Mouse (Mus musculus) spleen, postnatal 36 days (tissue): ENCODE measurements at regions not wholly inside any gene's neighbourhood (a gene's known extent, or its start where the extent isn't known, plus 50 kb on each side); places are given as distances from the start of the nearest gene placed in this dataset.

Experiments
- DNase-seq, 2 experiments: peaks; one replicate each; pipeline ENCODE4 v3.0.0; 2022; ENCODE audit warnings: low spot score in 2 of 2, mixed read lengths in 1 of 2

- no peak for DNase-seq
Observed at GRCm38 (mm10) chr4:12769092-12769491, 597.3 kb upstream of the Fam92a start.

GRCm38 (mm10) chr4:12766763-12767162 lies 594.9 kb upstream of the Fam92a start:
- no peak for DNase-seq

DNA sequence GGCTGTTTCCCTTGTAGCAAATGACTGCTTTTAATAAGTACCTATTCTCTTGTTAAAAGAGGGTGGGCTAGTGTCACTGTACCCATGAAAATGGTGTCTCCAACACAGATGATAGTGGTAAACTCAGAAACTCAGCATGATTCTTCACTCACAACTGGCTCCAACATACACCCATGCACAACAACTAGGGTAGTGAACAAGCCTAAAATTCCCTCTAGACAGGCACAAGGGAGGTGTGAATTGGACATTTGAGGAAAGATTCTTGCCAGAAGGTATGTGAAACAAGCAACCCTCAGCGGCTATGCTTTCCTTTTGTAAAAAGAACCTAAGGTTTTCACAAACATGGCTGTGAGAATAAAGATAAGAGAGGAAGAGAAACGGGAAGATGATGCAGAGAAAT lies 579.0 kb upstream of the Fam92a start:
- no peak for DNase-seq

DNA sequence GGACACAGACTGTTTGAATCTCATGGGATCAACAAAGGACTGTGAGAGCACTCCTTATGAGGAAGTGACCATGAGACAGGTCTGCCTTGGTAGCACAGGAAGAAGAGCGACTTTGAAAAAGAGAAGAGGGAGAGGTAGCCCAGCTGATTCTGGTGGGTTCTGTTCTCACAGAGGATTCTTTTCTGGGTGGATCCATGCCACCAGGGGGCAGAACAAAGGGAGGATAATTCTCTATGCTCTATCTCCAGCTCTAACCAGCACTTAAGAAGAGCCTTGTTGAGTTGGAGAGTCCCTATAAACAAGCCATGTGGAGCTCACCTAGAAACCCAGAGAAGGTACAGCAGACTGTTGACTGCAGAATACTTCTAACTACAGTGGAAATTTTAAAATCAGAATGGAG lies 578.1 kb upstream of the Fam92a start:
- DNase-seq, result no peak

- DNase-seq, result no peak
Observed at GRCm38 (mm10) chr4:12743714-12744327, 572.0 kb upstream of the Fam92a start.

GRCm38 (mm10) chr4:12736411-12736810 lies 564.6 kb upstream of the Fam92a start:
- DNase-seq, result no peak

- DNase-seq, result no peak
Observed at GRCm38 (mm10) chr4:12700189-12700588, 528.4 kb upstream of the Fam92a start.

DNA sequence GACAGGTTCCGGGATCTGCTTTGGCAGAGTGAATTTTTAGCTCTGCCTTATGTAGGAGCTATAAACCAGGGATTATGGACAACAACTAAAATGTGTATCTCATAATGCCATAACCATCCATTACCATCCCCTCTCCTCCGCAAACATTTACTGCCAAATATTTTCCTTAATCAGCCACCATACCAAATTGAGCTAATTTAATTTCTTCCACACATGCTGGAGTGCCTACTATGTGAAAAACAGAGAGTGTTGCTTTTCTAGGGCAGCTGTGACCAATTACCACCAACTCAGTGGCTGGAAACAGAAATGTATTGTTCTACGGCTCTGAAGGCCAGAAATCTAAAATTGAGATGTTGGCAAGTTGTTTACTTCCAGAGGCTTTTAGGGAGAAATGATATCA lies 506.0 kb upstream of the Fam92a start:
- no peak for DNase-seq

DNA sequence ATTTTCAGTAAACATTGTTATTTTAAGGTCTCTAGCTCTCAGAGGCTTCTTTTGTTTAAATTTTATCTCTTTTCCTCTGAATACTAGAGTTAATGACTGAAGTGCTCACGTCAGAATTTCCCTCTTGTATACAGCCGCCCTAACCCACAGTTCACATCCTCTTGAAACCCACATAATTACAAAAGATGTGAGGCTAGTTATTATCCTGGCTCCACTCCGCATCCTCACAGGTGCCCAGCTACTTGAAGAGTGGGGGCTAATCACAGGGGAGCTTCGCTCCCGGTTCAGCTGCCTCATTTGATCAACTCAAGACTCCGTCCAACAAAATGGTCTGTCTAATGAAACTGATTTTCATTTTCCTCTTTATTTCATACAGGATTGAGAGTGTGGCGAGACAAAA lies 499.6 kb upstream of the Fam92a start:
- no peak for DNase-seq

- no peak for DNase-seq
Observed at GRCm38 (mm10) chr4:12663176-12663575, 491.4 kb upstream of the Fam92a start.

GRCm38 (mm10) chr4:12662683-12663082 lies 490.9 kb upstream of the Fam92a start:
- no peak for DNase-seq

DNA sequence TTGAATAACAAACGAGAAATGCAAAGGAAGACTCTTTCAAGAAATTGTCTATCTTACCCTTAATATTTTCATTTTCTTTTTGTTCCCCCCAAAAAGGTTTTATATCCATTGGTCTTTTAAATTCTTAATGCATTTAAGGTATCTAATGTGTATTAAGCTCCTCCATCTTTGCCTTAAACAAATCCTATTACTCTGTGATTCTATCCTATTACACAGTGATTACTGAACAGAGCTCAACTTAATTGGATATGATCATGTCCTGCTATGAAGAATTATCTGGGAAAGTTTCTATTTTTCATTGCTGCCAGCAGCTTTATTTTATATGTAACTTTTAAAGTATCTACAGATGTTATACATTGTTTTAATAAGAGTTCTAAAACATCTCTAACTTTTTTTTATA lies 487.3 kb upstream of the Fam92a start:
- no peak for DNase-seq

DNA sequence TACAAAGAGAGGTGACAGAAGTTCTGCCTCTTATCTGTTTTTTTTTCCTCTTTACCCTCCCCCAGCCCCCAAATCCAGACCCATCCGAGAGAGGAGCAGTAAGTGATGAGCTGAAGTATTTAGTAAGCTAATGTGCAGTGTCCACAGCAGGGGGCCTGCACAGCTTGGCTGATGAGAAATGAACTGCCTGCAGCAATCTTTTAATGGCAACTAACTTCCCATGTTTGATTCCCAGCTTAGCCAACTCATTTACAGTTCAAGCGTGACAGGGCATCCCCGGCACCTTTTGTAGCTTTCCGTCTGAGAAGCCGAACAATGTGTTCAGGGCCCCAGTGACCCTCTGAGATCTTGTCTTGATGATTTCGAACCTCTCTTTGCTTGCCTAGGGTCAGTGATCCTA lies 486.8 kb upstream of the Fam92a start:
- DNase-seq, result no peak

DNA sequence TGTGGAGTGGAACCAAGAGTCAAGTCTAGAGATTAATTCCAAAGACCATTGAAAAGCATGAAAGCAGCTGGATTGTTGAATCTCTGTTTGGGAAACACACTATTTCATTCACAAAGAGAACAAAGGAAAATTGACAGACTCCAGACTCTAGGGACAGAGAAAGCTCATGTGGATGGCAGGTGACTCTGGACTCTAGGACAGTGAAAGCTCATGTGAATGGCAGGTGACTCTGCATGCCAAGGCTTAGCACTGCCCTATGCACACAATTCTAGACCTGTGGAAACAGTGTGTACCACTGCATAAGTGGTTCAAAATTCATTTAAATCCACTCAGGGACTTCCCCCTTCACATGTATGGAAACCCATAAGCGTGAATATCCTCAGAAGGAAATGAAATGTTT lies 486.0 kb upstream of the Fam92a start:
- DNase-seq, result no peak

GRCm38 (mm10) chr4:12656924-12657603 lies 485.2 kb upstream of the Fam92a start:
- DNase-seq, result no peak

DNA sequence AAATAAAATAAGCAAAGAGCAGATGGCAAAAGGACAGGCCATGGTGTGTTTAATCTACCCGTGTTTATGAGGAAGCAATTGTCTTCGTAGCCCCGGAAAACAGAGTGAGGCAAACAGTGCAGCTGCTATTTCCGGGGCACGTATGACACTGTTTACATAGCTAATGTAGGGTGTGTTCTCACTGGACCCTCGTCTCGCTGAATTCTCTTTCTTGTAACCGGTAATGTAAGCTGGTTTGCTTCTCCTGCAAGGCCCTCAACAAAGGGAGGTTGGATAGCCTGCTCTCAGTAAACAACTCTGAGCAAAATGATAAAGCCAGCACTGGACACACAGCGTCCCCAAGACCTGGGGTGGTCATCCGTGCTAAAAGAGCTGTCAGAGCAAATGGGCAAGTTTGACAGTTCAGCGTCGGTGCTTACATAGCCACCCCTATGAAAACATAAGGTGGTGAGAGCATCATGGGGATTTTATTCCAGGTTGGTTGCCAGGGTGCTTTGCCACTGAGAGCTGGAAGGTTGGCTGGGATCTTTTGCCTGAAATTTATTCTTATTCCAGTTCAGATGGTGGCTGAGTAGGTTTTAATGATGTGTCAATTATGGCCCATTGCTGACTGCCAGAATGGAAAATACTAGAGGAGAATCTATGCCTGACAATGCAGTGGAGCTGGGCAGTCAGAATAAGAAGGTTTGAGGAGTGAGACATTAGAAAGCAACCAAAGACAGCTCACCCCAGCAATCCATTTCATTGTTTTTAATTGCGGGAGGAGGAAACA lies 483.8 kb upstream of the Fam92a start:
- DNase-seq, result no peak

DNA sequence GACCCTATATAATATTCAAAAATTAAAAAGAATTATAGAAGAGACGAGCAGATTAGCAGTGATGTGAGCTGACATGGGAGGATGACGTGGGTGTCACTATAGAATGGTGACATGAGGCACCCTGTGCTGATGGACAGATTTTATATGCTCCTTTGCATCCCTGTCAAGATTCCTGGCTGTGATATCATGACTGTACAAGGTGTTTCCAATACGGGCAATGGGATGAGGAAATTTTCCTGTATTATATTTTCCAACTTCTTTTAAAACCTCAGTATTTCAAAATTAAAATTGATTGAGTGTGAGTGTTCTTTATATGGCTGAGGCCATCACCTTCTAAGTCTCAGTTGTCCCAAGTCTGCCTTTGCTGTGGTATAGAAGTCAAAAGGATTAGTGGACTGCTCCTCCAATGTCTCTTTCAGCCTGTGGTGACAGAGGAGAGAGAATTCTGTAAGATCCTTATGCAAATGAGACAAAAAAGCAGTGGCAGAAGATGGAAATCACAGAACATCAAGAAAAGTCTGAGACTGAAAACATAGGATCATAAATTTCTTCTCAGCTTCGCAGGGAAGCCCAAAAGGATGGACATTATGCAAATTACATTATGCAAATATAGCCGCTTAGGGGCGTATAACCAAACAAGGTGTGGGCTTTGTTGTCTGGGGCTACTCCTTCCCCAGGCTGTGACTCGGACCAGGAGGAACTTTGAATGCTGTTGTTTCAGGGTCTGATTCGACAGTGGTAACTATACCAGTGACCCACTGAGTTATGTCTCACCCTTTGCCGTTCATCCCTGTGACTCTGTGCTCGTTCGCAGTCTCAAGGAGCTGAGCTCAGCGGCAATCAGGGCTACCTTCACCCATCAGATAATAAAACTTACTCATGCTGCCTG lies 483.0 kb upstream of the Fam92a start:
- no peak for DNase-seq

GRCm38 (mm10) chr4:12647732-12648131 lies 475.9 kb upstream of the Fam92a start:
- no peak for DNase-seq

GRCm38 (mm10) chr4:12642525-12642928 lies 470.7 kb upstream of the Fam92a start:
- no peak for DNase-seq

GRCm38 (mm10) chr4:12629375-12629821 lies 457.6 kb upstream of the Fam92a start:
- no peak for DNase-seq

GRCm38 (mm10) chr4:12628702-12629374 lies 457.0 kb upstream of the Fam92a start:
- no peak for DNase-seq
